Mouse (Mus musculus): Measurements from ENCODE around the gene Crebbp. TPM values are rescaled to one million over a fixed set of nuclear protein-coding genes. Genes with fewer than 3 reads are reported as not detected.

Gene Crebbp
- polyA plus RNA-seq, 1 experiment: 38.5 TPM

GRCm38 (mm10) chr16:4040206-4040605 is 173.6 kb downstream of the Crebbp start:
- TF ChIP-seq POLR2A (IDR thresholded peaks at IDR 0.05; ENCODE audit: borderline replicate concordance, insufficient read depth, low read length) (no peak), CTCF (IDR thresholded peaks at IDR 0.05; ENCODE audit: borderline replicate concordance, insufficient read depth, low read depth, low read length) (no peak)
- H3K27ac ChIP-seq (ENCODE audit: insufficient read depth, low read length): no peak overlapping the region
- H3K27me3 ChIP-seq (ENCODE audit: control insufficient read depth, insufficient read depth, low read length): no peaks in the 10 kb centered on the region
- H3K4me3 ChIP-seq (replicated peaks; ENCODE audit: insufficient read depth, low read depth, low read length): no peak overlapping the region
- H3K4me1 ChIP-seq (ENCODE audit: control insufficient read depth, insufficient read depth, low read length): no peaks in the 10 kb centered on the region
- no peak for DNase-seq
- 86% methylated on average over 5 of the region's 5 CpGs for WGBS

GRCm38 (mm10) chr16:4037690-4038089 is 176.1 kb downstream of the Crebbp start:
- TF ChIP-seq CTCF (IDR thresholded peaks at IDR 0.05; ENCODE audit: borderline replicate concordance, insufficient read depth, low read depth, low read length) (no peak), POLR2A (IDR thresholded peaks at IDR 0.05; ENCODE audit: borderline replicate concordance, insufficient read depth, low read length) (no peak)
- DNase-seq: no peak

GRCm38 (mm10) chr16:4036807-4037206 is 177.0 kb downstream of the Crebbp start, which contains the start of gene Dnase1:
TSS of gene Dnase1 (plus strand) at chr16:4036942.
- no peaks in the 10 kb centered on the region for H3K27me3 ChIP-seq (ENCODE audit: control insufficient read depth, insufficient read depth, low read length)
- no peak within 1 kb of the TSS for H3K4me3 ChIP-seq (replicated peaks; ENCODE audit: insufficient read depth, low read depth, low read length)
- 93% methylated on average over 5 of the region's 5 CpGs for WGBS
- TF ChIP-seq POLR2A (IDR thresholded peaks at IDR 0.05; ENCODE audit: borderline replicate concordance, insufficient read depth, low read length): no peak
- TF ChIP-seq CTCF (IDR thresholded peaks at IDR 0.05; ENCODE audit: borderline replicate concordance, insufficient read depth, low read depth, low read length): no peak
- no peaks in the 10 kb centered on the region for H3K4me1 ChIP-seq (ENCODE audit: control insufficient read depth, insufficient read depth, low read length)
- no peak within 1 kb of the TSS for H3K27ac ChIP-seq (ENCODE audit: insufficient read depth, low read length)
- no peak for DNase-seq

More at GRCm38 (mm10) chr16:4037690-4038089, 176.1 kb downstream of the Crebbp start:
- Histone ChIP-seq H3K27me3 (ENCODE audit: control insufficient read depth, insufficient read depth, low read length) (no peaks in the 10 kb centered on the region), H3K4me1 (ENCODE audit: control insufficient read depth, insufficient read depth, low read length) (no peaks in the 10 kb centered on the region), H3K27ac (ENCODE audit: insufficient read depth, low read length) (no peak overlapping the region), H3K4me3 (replicated peaks; ENCODE audit: insufficient read depth, low read depth, low read length) (no peak overlapping the region)
- 96% methylated on average over 7 of the region's 7 CpGs for WGBS

GRCm38 (mm10) chr16:4035575-4035974 is 178.2 kb downstream of the Crebbp start:
- no peak for TF ChIP-seq POLR2A (IDR thresholded peaks at IDR 0.05; ENCODE audit: borderline replicate concordance, insufficient read depth, low read length)
- TF ChIP-seq CTCF (IDR thresholded peaks at IDR 0.05; ENCODE audit: borderline replicate concordance, insufficient read depth, low read depth, low read length): no peak
- no peak for DNase-seq
- no peaks in the 10 kb centered on the region for H3K27me3 ChIP-seq (ENCODE audit: control insufficient read depth, insufficient read depth, low read length)
- no peak overlapping the region for H3K4me3 ChIP-seq (replicated peaks; ENCODE audit: insufficient read depth, low read depth, low read length)
- H3K4me1 ChIP-seq (ENCODE audit: control insufficient read depth, insufficient read depth, low read length): no peaks in the 10 kb centered on the region
- no peak overlapping the region for H3K27ac ChIP-seq (ENCODE audit: insufficient read depth, low read length)
- WGBS: 76% methylated on average over 2 of the region's 2 CpGs

- Histone ChIP-seq H3K27me3 (ENCODE audit: control insufficient read depth, insufficient read depth, low read length) (no peaks in the 10 kb centered on the region), H3K27ac (ENCODE audit: insufficient read depth, low read length) (no peak overlapping the region), H3K4me3 (replicated peaks; ENCODE audit: insufficient read depth, low read depth, low read length) (no peak overlapping the region), H3K4me1 (ENCODE audit: control insufficient read depth, insufficient read depth, low read length) (no peaks in the 10 kb centered on the region)
- WGBS: 80% methylated on average over 3 of the region's 3 CpGs
- DNase-seq: no peak
- TF ChIP-seq CTCF (IDR thresholded peaks at IDR 0.05; ENCODE audit: borderline replicate concordance, insufficient read depth, low read depth, low read length): no peak
- no peak for TF ChIP-seq POLR2A (IDR thresholded peaks at IDR 0.05; ENCODE audit: borderline replicate concordance, insufficient read depth, low read length)
These were observed 179.3 kb downstream of the Crebbp start for GRCm38 (mm10) chr16:4034476-4034875.

- Histone ChIP-seq H3K4me1 (ENCODE audit: control insufficient read depth, insufficient read depth, low read length) (no peaks in the 10 kb centered on the region), H3K27ac (ENCODE audit: insufficient read depth, low read length) (no peak overlapping the region), H3K4me3 (replicated peaks; ENCODE audit: insufficient read depth, low read depth, low read length) (no peak overlapping the region), H3K27me3 (ENCODE audit: control insufficient read depth, insufficient read depth, low read length) (no peaks in the 10 kb centered on the region)
- TF ChIP-seq POLR2A (IDR thresholded peaks at IDR 0.05; ENCODE audit: borderline replicate concordance, insufficient read depth, low read length) (no peak), CTCF (IDR thresholded peaks at IDR 0.05; ENCODE audit: borderline replicate concordance, insufficient read depth, low read depth, low read length) (no peak)
- 25% methylated on average over 5 of the region's 5 CpGs for WGBS
- no peak for DNase-seq
These were observed 179.8 kb downstream of the Crebbp start for GRCm38 (mm10) chr16:4033971-4034370.

GRCm38 (mm10) chr16:4032341-4032748 is 181.5 kb downstream of the Crebbp start:
- no peaks in the 10 kb centered on the region for H3K4me1 ChIP-seq (ENCODE audit: control insufficient read depth, insufficient read depth, low read length)
- no peak overlapping the region for H3K4me3 ChIP-seq (replicated peaks; ENCODE audit: insufficient read depth, low read depth, low read length)
- no peaks in the 10 kb centered on the region for H3K27me3 ChIP-seq (ENCODE audit: control insufficient read depth, insufficient read depth, low read length)
- no peak for DNase-seq
- no peak for TF ChIP-seq CTCF (IDR thresholded peaks at IDR 0.05; ENCODE audit: borderline replicate concordance, insufficient read depth, low read depth, low read length)
- no peak for TF ChIP-seq POLR2A (IDR thresholded peaks at IDR 0.05; ENCODE audit: borderline replicate concordance, insufficient read depth, low read length)
- WGBS: 89% methylated on average over 6 of the region's 6 CpGs
- H3K27ac ChIP-seq (ENCODE audit: insufficient read depth, low read length): no peak overlapping the region

GRCm38 (mm10) chr16:4031441-4032274 is 182.1 kb downstream of the Crebbp start:
- TF ChIP-seq CTCF (IDR thresholded peaks at IDR 0.05; ENCODE audit: borderline replicate concordance, insufficient read depth, low read depth, low read length) (no peak), POLR2A (IDR thresholded peaks at IDR 0.05; ENCODE audit: borderline replicate concordance, insufficient read depth, low read length) (no peak)
- H3K27ac ChIP-seq (ENCODE audit: insufficient read depth, low read length): no peak overlapping the region
- no peaks in the 10 kb centered on the region for H3K4me1 ChIP-seq (ENCODE audit: control insufficient read depth, insufficient read depth, low read length)
- DNase-seq: no peak
- 81% methylated on average over 4 of the region's 6 CpGs for WGBS
- H3K4me3 ChIP-seq (replicated peaks; ENCODE audit: insufficient read depth, low read depth, low read length): no peak overlapping the region
- H3K27me3 ChIP-seq (ENCODE audit: control insufficient read depth, insufficient read depth, low read length): no peaks in the 10 kb centered on the region

Other genes with a start within 250 kb of the Crebbp start
- gene Nlrc3, start 237.4 kb downstream of the Crebbp start, polyA plus RNA-seq (2012; rRNA removed): 2.2 and 2.7 TPM in 2 replicates
- gene Slx4, start 210.2 kb downstream of the Crebbp start, polyA plus RNA-seq (2012; rRNA removed): 39.9 and 43.4 TPM in 2 replicates
- gene Dnase1, start 177.1 kb downstream of the Crebbp start, polyA plus RNA-seq (2012; rRNA removed): 0.20 TPM in 1 of 2 replicates, not detected in the other
- 94.5 and 104 TPM in 2 replicates for gene Trap1, start 136.2 kb downstream of the Crebbp start, polyA plus RNA-seq (2012; rRNA removed)
- 23.7 and 25.1 TPM in 2 replicates for gene Adcy9, start 206.5 kb upstream of the Crebbp start, polyA plus RNA-seq (2012; rRNA removed)

Data from cerebellum, adult 2 months (tissue).